Mouse (Mus musculus) hindbrain, embryonic 13.5 days (tissue): ENCODE data around the gene Galnt17. TPM values are rescaled to one million over a fixed set of nuclear protein-coding genes. Genes with fewer than 3 reads are reported as not detected.

Experiments
- ATAC-seq: fragments of 200-750 bp; cut with Nextera tagmentation; 2 replicates; pipeline ENCODE4 v1.8.0; 2017; ENCODE audit warnings: moderate TSS enrichment; ENCODE audit not compliant: low FRiP score
- H3K27ac ChIP-seq: fragments of 300-500 bp; sonication (generic); 2 replicates; pipeline ENCODE4 v1.5.1; 2015; ENCODE audit warnings: inconsistent platforms, mild to moderate bottlenecking, moderate library complexity
- H3K27me3 ChIP-seq: fragments of 300-500 bp; sonication (generic); 2 replicates; pipeline ENCODE4 v1.6.1; 2015; ENCODE audit warnings: mild to moderate bottlenecking, inconsistent platforms
- H3K36me3 ChIP-seq: fragments of 300-500 bp; sonication (generic); 2 replicates; pipeline ENCODE4 v1.6.1; 2015; ENCODE audit warnings: mild to moderate bottlenecking, inconsistent platforms
- H3K4me1 ChIP-seq: fragments of 300-500 bp; sonication (generic); replicated peaks from 2 replicates; pipeline ENCODE4 v1.6.1; 2015; ENCODE audit warnings: inconsistent platforms
- H3K4me2 ChIP-seq: fragments of 300-500 bp; sonication (generic); 2 replicates; pipeline ENCODE4 v1.6.1; 2015; ENCODE audit warnings: inconsistent platforms, mild to moderate bottlenecking, moderate library complexity
- H3K4me3 ChIP-seq: fragments of 300-500 bp; sonication (generic); 2 replicates; pipeline ENCODE4 v1.5.1; 2015; ENCODE audit warnings: mild to moderate bottlenecking, inconsistent platforms
- H3K9ac ChIP-seq: fragments of 300-500 bp; sonication (generic); 2 replicates; pipeline ENCODE4 v1.6.1; 2015; ENCODE audit warnings: mild to moderate bottlenecking, inconsistent platforms
- H3K9me3 ChIP-seq: fragments of 300-500 bp; sonication (generic); 2 replicates; pipeline ENCODE4 v1.6.1; 2016; ENCODE audit warnings: inconsistent platforms
- WGBS: fragments of 180-500 bp; shearing (Covaris S2); methylation state at CpG from one replicate; pipeline ENCODE4 v1.1.7; 2015; 5-methylcytosine and 5-hydroxymethylcytosine counted together
- polyA plus RNA-seq: library from polyadenylated mRNA; unstranded; fragments of >200 nt; fragmentation: Nextera tagmentation; extraction: Ambion mirVana; gene quantifications from 2 replicates; pipeline ENCODE4 v1.2.1, GENCODE M21; 2015

Galnt17 gene
- polyA plus RNA-seq, 1 experiment from 2014 or later, result 9.6 TPM

DNA sequence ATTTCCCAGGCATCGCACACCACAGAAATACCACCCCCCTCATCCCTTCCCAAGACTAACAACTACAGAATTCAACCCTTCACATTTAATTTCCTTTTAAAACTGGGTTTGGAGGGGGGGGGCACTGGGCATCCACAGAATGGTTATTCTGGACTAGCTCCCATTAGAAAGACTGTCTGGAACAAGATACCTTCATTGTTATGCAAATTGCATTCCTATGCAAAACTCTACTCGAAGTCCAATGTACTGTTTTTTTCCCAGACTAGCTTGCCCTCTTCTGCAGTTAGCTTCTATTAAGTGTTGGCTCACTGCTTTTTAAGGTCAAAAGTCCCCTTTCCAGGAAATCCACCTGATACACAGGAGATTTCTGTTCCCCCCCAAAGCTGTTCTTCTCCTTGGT lies 131.1 kb downstream of the Galnt17 start:
- Histone ChIP-seq H3K27me3 (no peaks in the 10 kb centered on the region), H3K9me3 (no peaks in the 10 kb centered on the region), H3K4me3 (no peak overlapping the region), H3K4me2 (no peak overlapping the region), H3K36me3 (no peaks in the 10 kb centered on the region), H3K9ac (no peak overlapping the region), H3K27ac (peak overlapping the region; percentile 13; the same call in 1 of the 2 replicates), H3K4me1 (peaks cover 16% of the 10 kb centered on the region)
- WGBS, result 9% methylated on average over 2 of the region's 2 CpGs
- 0 out of 2 replicates have a peak, but pooled peaks have one; percentile 32 for ATAC-seq

GRCm38 (mm10) chr5:131169186-131169585 lies 139.1 kb downstream of the Galnt17 start:
- no peaks in the 10 kb centered on the region for H3K9me3 ChIP-seq
- H3K9ac ChIP-seq, result no peak overlapping the region
- H3K27me3 ChIP-seq, result no peaks in the 10 kb centered on the region
- no peak for ATAC-seq
- WGBS, result 85% methylated on average over 6 of the region's 6 CpGs
- no peaks in the 10 kb centered on the region for H3K36me3 ChIP-seq
- no peak overlapping the region for H3K4me3 ChIP-seq
- peaks cover 8% of the 10 kb centered on the region; the same call in 1 of the 2 replicates for H3K4me1 ChIP-seq
- no peak overlapping the region for H3K4me2 ChIP-seq
- no peak overlapping the region for H3K27ac ChIP-seq

DNA sequence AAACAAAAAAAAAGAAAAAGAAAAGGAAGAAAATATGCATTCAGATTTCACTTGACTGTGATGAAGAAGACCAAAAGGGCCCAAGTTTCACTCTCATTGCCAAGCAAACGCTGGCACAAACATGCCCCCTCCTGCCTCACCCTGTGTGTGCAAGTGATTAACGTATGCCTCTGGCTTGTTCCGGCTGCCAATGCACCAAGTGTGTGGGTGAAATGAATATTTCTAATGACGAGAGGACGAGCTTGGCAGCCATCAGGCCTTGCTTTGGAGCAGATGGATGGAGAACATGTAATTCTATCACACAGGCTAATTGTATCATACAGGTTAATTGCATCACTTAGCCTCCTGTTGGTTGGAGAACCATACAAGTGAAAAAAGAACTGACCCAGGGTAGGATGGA lies 140.9 kb downstream of the Galnt17 start:
- Histone ChIP-seq H3K4me1 (peaks cover 8% of the 10 kb centered on the region; the same call in 1 of the 2 replicates), H3K27ac (no peak overlapping the region), H3K9ac (no peak overlapping the region), H3K27me3 (no peaks in the 10 kb centered on the region), H3K4me3 (no peak overlapping the region), H3K9me3 (no peaks in the 10 kb centered on the region; the same call in 1 of the 2 replicates), H3K4me2 (no peak overlapping the region), H3K36me3 (no peaks in the 10 kb centered on the region)
- no peak for ATAC-seq
- WGBS, result 48% methylated on average over 5 of the region's 5 CpGs

DNA sequence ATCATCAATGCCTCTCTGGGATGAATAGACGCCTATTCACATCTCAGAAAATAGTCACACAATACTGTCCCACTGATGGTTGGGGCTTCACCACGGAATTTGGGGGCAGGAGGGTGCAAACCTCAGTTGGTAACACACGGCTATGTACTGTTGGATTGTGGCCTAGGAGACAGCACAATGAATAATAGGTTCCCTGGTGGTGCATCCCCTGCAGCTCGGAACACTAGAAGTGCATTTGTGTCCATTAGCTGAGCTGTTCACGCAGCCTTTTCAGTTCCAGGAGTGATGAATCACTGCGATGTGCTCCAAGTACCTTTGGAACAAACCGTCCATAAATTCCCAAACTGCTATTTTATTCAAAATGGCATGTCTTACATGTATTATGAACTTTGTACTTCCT lies 142.6 kb downstream of the Galnt17 start:
- WGBS, result 31% methylated on average over 7 of the region's 7 CpGs
- H3K4me1 ChIP-seq, result peaks cover 8% of the 10 kb centered on the region; the same call in 1 of the 2 replicates
- ATAC-seq, result no peak
- H3K9ac ChIP-seq, result no peak overlapping the region
- H3K27me3 ChIP-seq, result no peaks in the 10 kb centered on the region
- no peaks in the 10 kb centered on the region for H3K36me3 ChIP-seq
- no peak overlapping the region for H3K4me2 ChIP-seq
- no peaks in the 10 kb centered on the region; the same call in 1 of the 2 replicates for H3K9me3 ChIP-seq
- H3K27ac ChIP-seq, result peak overlapping the region; percentile 35; the same call in 1 of the 2 replicates
- no peak overlapping the region for H3K4me3 ChIP-seq

DNA sequence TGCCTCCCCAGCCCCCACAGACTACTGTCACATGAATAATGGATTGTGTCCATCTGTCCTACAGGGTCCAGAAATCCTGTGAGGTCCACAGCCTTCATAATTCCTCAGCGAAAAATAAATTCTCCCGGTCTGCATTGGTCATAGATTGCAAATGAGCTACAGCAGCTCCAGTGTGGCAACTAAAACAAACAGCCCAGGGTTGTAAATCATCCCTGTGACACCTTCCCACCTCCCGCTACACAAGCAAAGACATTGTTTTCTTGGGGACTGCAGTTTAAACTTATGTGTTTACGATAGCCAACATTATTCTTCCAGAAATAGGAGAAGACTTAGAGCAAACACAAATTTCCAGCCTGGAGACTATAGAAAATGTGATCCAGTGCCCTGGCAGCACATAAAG lies 150.4 kb downstream of the Galnt17 start:
- Histone ChIP-seq H3K36me3 (no peaks in the 10 kb centered on the region), H3K27ac (no peak overlapping the region), H3K4me3 (no peak overlapping the region), H3K9ac (no peak overlapping the region), H3K27me3 (no peaks in the 10 kb centered on the region), H3K9me3 (no peaks in the 10 kb centered on the region), H3K4me1 (peaks cover 11% of the 10 kb centered on the region; the same call in 1 of the 2 replicates), H3K4me2 (no peak overlapping the region)
- no peak for ATAC-seq
- WGBS, result 47% methylated on average over 4 of the region's 4 CpGs

DNA sequence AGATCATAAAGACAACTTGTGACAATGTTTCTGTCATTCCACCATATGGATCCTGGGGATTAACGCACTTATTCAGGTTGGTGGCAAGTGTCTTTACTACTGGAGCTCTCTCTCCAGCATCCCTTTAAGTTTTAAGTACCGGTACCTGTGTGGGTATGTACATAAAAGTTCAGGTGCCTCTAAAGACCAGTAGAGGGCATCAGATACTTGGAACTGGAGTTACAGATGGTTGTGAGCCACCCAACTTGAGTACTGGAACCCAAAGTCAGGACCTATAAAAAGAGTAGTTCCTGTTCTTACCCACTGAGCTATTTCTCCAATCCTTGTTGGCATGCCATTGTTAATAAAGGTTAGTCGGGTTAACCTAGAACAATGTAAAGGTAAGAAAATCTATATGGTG lies 152.0 kb downstream of the Galnt17 start:
- no peaks in the 10 kb centered on the region for H3K36me3 ChIP-seq
- WGBS, result 76% methylated on average over 3 of the region's 3 CpGs

DNA sequence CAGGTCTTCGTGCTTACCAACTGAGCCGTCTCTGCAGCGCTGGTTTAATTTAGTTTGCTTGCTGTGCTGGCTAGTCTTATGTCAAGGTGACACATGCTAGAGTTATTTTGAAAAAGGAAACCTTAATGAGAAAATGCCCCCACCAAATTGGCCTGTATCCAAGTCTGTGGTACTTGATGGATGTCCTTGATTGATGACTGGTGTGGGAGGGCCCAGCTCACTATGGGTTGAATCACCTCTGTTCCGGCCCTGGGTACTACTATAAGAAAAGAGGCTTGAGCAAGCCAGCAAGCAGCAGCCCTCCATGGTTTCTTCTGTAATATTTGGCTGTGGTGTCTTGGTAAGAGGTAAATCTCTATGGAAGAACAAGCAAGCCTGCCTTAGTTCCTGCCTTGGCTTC lies 165.7 kb downstream of the Galnt17 start:
- Histone ChIP-seq H3K36me3 (no peaks in the 10 kb centered on the region), H3K9me3 (no peaks in the 10 kb centered on the region), H3K4me3 (no peak overlapping the region), H3K27me3 (no peaks in the 10 kb centered on the region), H3K27ac (peak overlapping the region; percentile 35; the same call in 1 of the 2 replicates), H3K4me1 (peaks cover 3% of the 10 kb centered on the region), H3K9ac (no peak overlapping the region), H3K4me2 (no peak overlapping the region)
- WGBS, result 45% methylated on average over 4 of the region's 4 CpGs
- no peak for ATAC-seq

More for the DNA sequence above, 152.0 kb downstream of the Galnt17 start:
- no peak for ATAC-seq
- Histone ChIP-seq H3K4me2 (no peak overlapping the region), H3K4me3 (no peak overlapping the region), H3K9me3 (no peaks in the 10 kb centered on the region), H3K27me3 (no peaks in the 10 kb centered on the region), H3K9ac (no peak overlapping the region), H3K27ac (no peak overlapping the region), H3K4me1 (peaks cover 11% of the 10 kb centered on the region; the same call in 1 of the 2 replicates)

DNA sequence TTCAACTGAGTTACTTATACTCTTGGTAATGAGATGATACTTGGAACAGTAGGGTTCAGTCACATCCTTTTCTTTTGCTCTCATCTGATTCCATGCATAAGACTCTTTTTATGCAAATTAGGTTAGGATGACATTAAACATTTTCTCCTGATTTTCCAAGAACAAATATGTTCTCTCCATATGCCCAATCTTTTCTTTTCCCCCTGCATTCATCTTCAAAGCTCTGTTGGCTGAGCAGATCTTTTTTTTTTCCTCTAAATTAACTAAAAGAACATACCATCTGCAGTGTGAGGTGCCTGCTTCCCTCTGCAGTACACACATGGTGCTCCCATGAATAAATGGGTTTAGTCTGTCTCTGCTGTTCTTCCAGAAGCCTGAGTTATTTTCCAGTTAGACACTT lies 173.5 kb downstream of the Galnt17 start:
- Histone ChIP-seq H3K4me2 (no peak overlapping the region), H3K4me3 (no peak overlapping the region), H3K9ac (no peak overlapping the region), H3K9me3 (0 out of 2 replicates have a peak, but pooled peaks cover 5% of the 10 kb centered on the region), H3K4me1 (no peaks in the 10 kb centered on the region), H3K27me3 (no peaks in the 10 kb centered on the region), H3K36me3 (no peaks in the 10 kb centered on the region), H3K27ac (no peak overlapping the region)
- no peak for ATAC-seq

DNA sequence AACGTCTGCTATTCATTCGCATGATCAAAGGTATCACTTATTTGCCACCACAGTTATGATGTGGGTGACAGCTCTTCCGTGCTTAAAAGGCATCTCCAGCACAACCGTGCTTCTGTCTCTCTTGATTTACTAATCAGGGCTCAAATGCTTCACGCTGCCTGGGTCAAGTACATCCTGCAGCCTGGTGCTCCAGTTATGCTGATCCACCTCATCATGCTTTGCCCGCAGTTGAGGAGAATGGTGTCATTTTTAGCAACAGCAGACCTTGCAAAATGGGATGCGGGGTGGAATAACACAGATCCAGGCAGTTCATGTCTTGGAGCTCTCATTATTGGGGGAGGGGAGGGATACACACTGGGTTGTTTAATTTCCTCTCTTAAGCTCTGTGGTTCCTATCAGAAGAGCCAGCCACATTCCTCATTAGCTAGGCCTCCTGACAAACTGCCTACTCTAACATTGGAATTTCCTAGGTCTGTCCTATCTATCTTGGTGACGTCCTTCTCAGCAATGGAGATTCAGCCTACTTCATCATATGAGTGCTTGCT lies 187.9 kb downstream of the Galnt17 start:
- H3K27ac ChIP-seq, result no peak overlapping the region
- H3K4me2 ChIP-seq, result no peak overlapping the region
- WGBS, result 80% methylated on average over 8 of the region's 8 CpGs
- H3K9ac ChIP-seq, result no peak overlapping the region
- no peaks in the 10 kb centered on the region for H3K36me3 ChIP-seq
- no peak overlapping the region for H3K4me3 ChIP-seq
- no peak for ATAC-seq
- H3K4me1 ChIP-seq, result peaks cover 7% of the 10 kb centered on the region; the same call in 1 of the 2 replicates
- H3K9me3 ChIP-seq, result no peaks in the 10 kb centered on the region
- H3K27me3 ChIP-seq, result no peaks in the 10 kb centered on the region

GRCm38 (mm10) chr5:131119896-131120295 lies 188.4 kb downstream of the Galnt17 start:
- WGBS, result 80% methylated on average over 4 of the region's 4 CpGs
- H3K36me3 ChIP-seq, result no peaks in the 10 kb centered on the region
- no peak for ATAC-seq
- peaks cover 7% of the 10 kb centered on the region; the same call in 1 of the 2 replicates for H3K4me1 ChIP-seq
- H3K9ac ChIP-seq, result no peak overlapping the region
- H3K4me3 ChIP-seq, result no peak overlapping the region
- no peak overlapping the region for H3K27ac ChIP-seq
- no peak overlapping the region for H3K4me2 ChIP-seq
- H3K27me3 ChIP-seq, result no peaks in the 10 kb centered on the region
- H3K9me3 ChIP-seq, result no peaks in the 10 kb centered on the region

- Histone ChIP-seq H3K4me2 (no peak overlapping the region), H3K27me3 (no peaks in the 10 kb centered on the region), H3K27ac (no peak overlapping the region), H3K9ac (no peak overlapping the region), H3K4me3 (no peak overlapping the region), H3K9me3 (no peaks in the 10 kb centered on the region), H3K4me1 (peaks cover 11% of the 10 kb centered on the region; the same call in 1 of the 2 replicates), H3K36me3 (no peaks in the 10 kb centered on the region)
- WGBS, result 93% methylated on average over 5 of the region's 5 CpGs
- ATAC-seq, result no peak
Measured at GRCm38 (mm10) chr5:131117391-131118040, 190.8 kb downstream of the Galnt17 start.

DNA sequence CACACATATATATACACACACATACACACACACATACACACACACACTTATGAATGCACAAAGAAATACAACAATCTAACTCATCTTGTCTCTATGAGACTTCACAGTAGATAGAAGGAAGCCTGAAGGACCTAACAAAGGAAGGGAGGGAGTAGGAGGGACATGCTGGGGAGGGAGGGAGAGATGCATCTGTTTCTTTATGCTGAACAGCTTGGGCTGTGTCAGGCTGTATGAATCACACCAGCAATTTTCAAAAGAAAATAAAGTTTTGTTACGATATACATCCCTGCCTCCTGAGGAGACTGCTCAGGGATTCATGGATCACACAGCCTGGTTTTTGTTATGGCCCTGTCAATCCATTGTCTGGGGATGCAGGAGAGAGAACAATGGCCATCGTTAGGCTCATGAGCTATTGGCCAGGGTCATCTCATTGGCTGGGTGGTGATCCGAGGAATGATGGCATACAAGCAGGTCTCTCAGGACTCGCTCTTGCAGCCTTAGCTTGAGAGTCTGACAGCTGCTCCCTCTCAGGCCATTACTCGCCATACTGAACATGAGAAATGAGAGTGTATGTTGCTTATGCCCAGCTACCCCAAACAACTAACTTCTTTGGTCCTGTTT lies 194.3 kb downstream of the Galnt17 start:
- Histone ChIP-seq H3K4me2 (no peak overlapping the region), H3K27ac (no peak overlapping the region), H3K9ac (no peak overlapping the region), H3K36me3 (peaks cover 14% of the 10 kb centered on the region; the same call in 1 of the 2 replicates), H3K27me3 (no peaks in the 10 kb centered on the region), H3K9me3 (peaks cover 7% of the 10 kb centered on the region), H3K4me3 (no peak overlapping the region), H3K4me1 (peaks cover 4% of the 10 kb centered on the region; the same call in 1 of the 2 replicates)
- ATAC-seq, result no peak
- WGBS, result 25% methylated on average over 5 of the region's 5 CpGs
